Mouse (Mus musculus) hindbrain, embryonic 10.5 days (tissue): ENCODE measurements at regions not wholly inside any gene's neighbourhood (a gene's known extent, or its start where the extent isn't known, plus 50 kb on each side); places are given as distances from the start of the nearest gene placed in this dataset.

ENCODE experiments used
- DNase-seq: peaks from one replicate; pipeline ENCODE4 v3.0.0-alpha.2; 2017; ENCODE audit warnings: low spot score
- H3K27ac ChIP-seq: fragments of 300-500 bp; sonication (generic); 2 replicates; pipeline ENCODE4 v1.5.1; 2016; ENCODE audit warnings: mild to moderate bottlenecking, moderate library complexity
- H3K27me3 ChIP-seq: fragments of 300-500 bp; sonication (generic); 2 replicates; pipeline ENCODE4 v1.6.1; 2016; ENCODE audit warnings: mild to moderate bottlenecking; ENCODE audit not compliant: poor library complexity, insufficient read depth, severe bottlenecking
- H3K36me3 ChIP-seq: fragments of 300-500 bp; sonication (generic); 2 replicates; pipeline ENCODE4 v1.6.1; 2016; ENCODE audit warnings: mild to moderate bottlenecking, moderate library complexity
- H3K4me1 ChIP-seq: fragments of 300-500 bp; sonication (generic); replicated peaks from 2 replicates; pipeline ENCODE4 v1.6.1; 2016; ENCODE audit warnings: mild to moderate bottlenecking
- H3K4me3 ChIP-seq: fragments of 300-500 bp; sonication (generic); 2 replicates; pipeline ENCODE4 v1.5.1; 2016; ENCODE audit warnings: mild to moderate bottlenecking, moderate library complexity
- H3K9me3 ChIP-seq: fragments of 300-500 bp; sonication (generic); 2 replicates; pipeline ENCODE4 v1.6.1; 2016; ENCODE audit warnings: mild to moderate bottlenecking, moderate library complexity
- WGBS: fragments of 180-500 bp; shearing (Covaris S2); methylation state at CpG from one replicate; pipeline ENCODE4 v1.1.7; 2016; 5-methylcytosine and 5-hydroxymethylcytosine counted together

- Histone ChIP-seq H3K36me3 (no peaks in the 10 kb centered on the region), H3K4me1 (peaks cover 16% of the 10 kb centered on the region), H3K9me3 (no peaks in the 10 kb centered on the region), H3K27ac (no peak overlapping the region), H3K4me3 (no peak overlapping the region), H3K27me3 (no peaks in the 10 kb centered on the region)
- 99% methylated on average over 5 of the region's 5 CpGs for WGBS
- no peak for DNase-seq
Observed at GRCm38 (mm10) chr11:112153198-112153597, 628.8 kb upstream of the Sox9 start.

- no peak for DNase-seq
- WGBS = 59% methylated on average over 11 of the region's 11 CpGs
- Histone ChIP-seq H3K36me3 (no peaks in the 10 kb centered on the region), H3K9me3 (no peaks in the 10 kb centered on the region), H3K4me1 (peaks cover 12% of the 10 kb centered on the region), H3K4me3 (no peak overlapping the region), H3K27me3 (no peaks in the 10 kb centered on the region), H3K27ac (no peak overlapping the region)
Observed at GRCm38 (mm10) chr11:112154712-112155319, 627.2 kb upstream of the Sox9 start.

- Histone ChIP-seq H3K27ac (peak overlapping the region; percentile 36; the same call in 1 of the 2 replicates), H3K4me3 (0 out of 2 replicates have a peak overlapping the region, but pooled peaks have one; percentile 5), H3K9me3 (no peaks in the 10 kb centered on the region), H3K36me3 (no peaks in the 10 kb centered on the region), H3K27me3 (no peaks in the 10 kb centered on the region), H3K4me1 (peaks cover 12% of the 10 kb centered on the region)
- no peak for DNase-seq
- WGBS = 48% methylated on average over 10 of the region's 10 CpGs
Observed at GRCm38 (mm10) chr11:112155339-112155955, 626.6 kb upstream of the Sox9 start.

GRCm38 (mm10) chr11:112163681-112164265, 618.3 kb upstream of the Sox9 start:
- Histone ChIP-seq H3K4me3 (no peak overlapping the region), H3K9me3 (no peaks in the 10 kb centered on the region), H3K27ac (no peak overlapping the region), H3K4me1 (no peaks in the 10 kb centered on the region), H3K36me3 (no peaks in the 10 kb centered on the region), H3K27me3 (no peaks in the 10 kb centered on the region)
- 69% methylated on average over 7 of the region's 7 CpGs for WGBS
- DNase-seq = no peak

- H3K27me3 ChIP-seq = no peaks in the 10 kb centered on the region
- no peak overlapping the region for H3K4me3 ChIP-seq
- WGBS = 78% methylated on average over 10 of the region's 10 CpGs
- no peak overlapping the region for H3K27ac ChIP-seq
- H3K36me3 ChIP-seq = no peaks in the 10 kb centered on the region
- H3K9me3 ChIP-seq = no peaks in the 10 kb centered on the region
- DNase-seq = no peak
- H3K4me1 ChIP-seq = no peaks in the 10 kb centered on the region
Observed at GRCm38 (mm10) chr11:112173585-112173984, 608.4 kb upstream of the Sox9 start.

- 84% methylated on average over 6 of the region's 6 CpGs for WGBS
- Histone ChIP-seq H3K27me3 (no peaks in the 10 kb centered on the region), H3K36me3 (no peaks in the 10 kb centered on the region), H3K27ac (no peak overlapping the region), H3K4me3 (no peak overlapping the region), H3K9me3 (no peaks in the 10 kb centered on the region), H3K4me1 (no peaks in the 10 kb centered on the region)
- DNase-seq = no peak
Observed at GRCm38 (mm10) chr11:112175302-112175701, 606.7 kb upstream of the Sox9 start.

GRCm38 (mm10) chr11:112180666-112181065, 601.4 kb upstream of the Sox9 start:
- no peaks in the 10 kb centered on the region for H3K9me3 ChIP-seq
- no peaks in the 10 kb centered on the region for H3K27me3 ChIP-seq
- DNase-seq = no peak
- H3K36me3 ChIP-seq = no peaks in the 10 kb centered on the region
- no peaks in the 10 kb centered on the region for H3K4me1 ChIP-seq
- WGBS = 87% methylated on average over 10 of the region's 10 CpGs
- no peak overlapping the region for H3K27ac ChIP-seq
- H3K4me3 ChIP-seq = no peak overlapping the region

- peak overlapping the region; percentile 33 for H3K4me3 ChIP-seq
- H3K9me3 ChIP-seq = no peaks in the 10 kb centered on the region
- 8% methylated on average over 18 of the region's 18 CpGs for WGBS
- H3K27ac ChIP-seq = peak overlapping the region; percentile 63; the same call in 1 of the 2 replicates
- no peaks in the 10 kb centered on the region for H3K36me3 ChIP-seq
- peak; percentile 12 for DNase-seq
- peaks cover 13% of the 10 kb centered on the region for H3K4me1 ChIP-seq
- peaks cover 14% of the 10 kb centered on the region; the same call in 1 of the 2 replicates for H3K27me3 ChIP-seq
Observed at GRCm38 (mm10) chr11:112197620-112198268, 584.3 kb upstream of the Sox9 start.

GRCm38 (mm10) chr11:112204561-112204960, 577.5 kb upstream of the Sox9 start:
- Histone ChIP-seq H3K9me3 (no peaks in the 10 kb centered on the region), H3K27me3 (peaks cover 5% of the 10 kb centered on the region; the same call in 1 of the 2 replicates), H3K4me1 (peaks cover 10% of the 10 kb centered on the region; the same call in 1 of the 2 replicates), H3K36me3 (no peaks in the 10 kb centered on the region), H3K4me3 (no peak overlapping the region), H3K27ac (no peak overlapping the region)
- 65% methylated on average over 2 of the region's 2 CpGs for WGBS
- DNase-seq = no peak

- 33% methylated on average over 4 of the region's 4 CpGs for WGBS
- Histone ChIP-seq H3K36me3 (no peaks in the 10 kb centered on the region), H3K27me3 (no peaks in the 10 kb centered on the region), H3K9me3 (no peaks in the 10 kb centered on the region), H3K4me3 (no peak overlapping the region), H3K27ac (no peak overlapping the region), H3K4me1 (peaks cover 3% of the 10 kb centered on the region; the same call in 1 of the 2 replicates)
- peak; percentile 49 for DNase-seq
Observed at GRCm38 (mm10) chr11:112209414-112209813, 572.6 kb upstream of the Sox9 start.

GRCm38 (mm10) chr11:112219046-112219720, 562.8 kb upstream of the Sox9 start:
- Histone ChIP-seq H3K9me3 (no peaks in the 10 kb centered on the region), H3K4me1 (0 out of 2 replicates have a peak, but pooled peaks cover 2% of the 10 kb centered on the region), H3K36me3 (no peaks in the 10 kb centered on the region), H3K4me3 (no peak overlapping the region), H3K27me3 (no peaks in the 10 kb centered on the region), H3K27ac (no peak overlapping the region)
- 92% methylated on average over 5 of the region's 5 CpGs for WGBS
- no peak for DNase-seq

- no peak overlapping the region for H3K27ac ChIP-seq
- H3K4me1 ChIP-seq = no peaks in the 10 kb centered on the region
- no peaks in the 10 kb centered on the region for H3K27me3 ChIP-seq
- no peaks in the 10 kb centered on the region for H3K9me3 ChIP-seq
- WGBS = 88% methylated on average over 7 of the region's 7 CpGs
- no peak overlapping the region for H3K4me3 ChIP-seq
- H3K36me3 ChIP-seq = no peaks in the 10 kb centered on the region
- DNase-seq = no peak
Observed at GRCm38 (mm10) chr11:112234492-112235116, 547.4 kb upstream of the Sox9 start.
